Mouse (Mus musculus) liver, postnatal 0 days (tissue): Measurements from ENCODE around the gene Jade1.

Source experiments
- CTCF ChIP-seq: sonication (generic); IDR thresholded peaks from 2 replicates; pipeline ENCODE4 v1.5.1; 2016; ENCODE audit warnings: antibody characterized with exemption, low read depth
- EP300 ChIP-seq: IDR thresholded peaks from 2 replicates; pipeline ENCODE4 v1.6.1; 2016; ENCODE audit warnings: antibody characterized with exemption, low read depth, mild to moderate bottlenecking

- TF ChIP-seq CTCF = no peak
- no peak for TF ChIP-seq EP300
These were observed 27.6 kb downstream of the Jade1 start for GRCm38 (mm10) chr3:41583092-41583491.
